Mouse (Mus musculus): ENCODE results near the gene Cdk14. TPM values are rescaled to one million over a fixed set of nuclear protein-coding genes. Genes with fewer than 3 reads are reported as not detected.

Cdk14 gene
- polyA plus RNA-seq, 2 experiments: 0.68 to 1.4 TPM

- Histone ChIP-seq H3K4me2 (ENCODE audit: low read depth) (no peak overlapping the region), H3K36me3 (replicated peaks; ENCODE audit: control insufficient read depth, insufficient read depth, low read depth) (no peaks in the 10 kb centered on the region), H3K4me1 (replicated peaks; ENCODE audit: control insufficient read depth in 2 of 2, insufficient read depth in 2 of 2, low read length in 1 of 2) (no peaks in the 10 kb centered on the region), H3K27ac (no peak overlapping the region), H3K27me3 (ENCODE audit: control insufficient read depth, insufficient read depth, low read length) (no peaks in the 10 kb centered on the region), H3K9ac (replicated peaks) (no peak overlapping the region), H3K9me3 (ENCODE audit: control insufficient read depth, low read length) (no peaks in the 10 kb centered on the region), H3K4me3 (ENCODE audit: insufficient read depth in 1 of 2, low read depth in 2 of 2, low read length in 2 of 2) (no peak overlapping the region)
- TF ChIP-seq EP300 (IDR thresholded peaks at IDR 0.05; ENCODE audit: low read depth) (no peak), CTCF (IDR thresholded peaks at IDR 0.05; ENCODE audit: low read depth) (no peak)
- DNase-seq (ENCODE audit: low read depth in 3 of 3, low spot score in 3 of 3) (no peak), ATAC-seq (ENCODE audit: insufficient read depth) (no peak)
- 68% methylated on average over 7 of the region's 7 CpGs for WGBS (ENCODE audit: insufficient replicate concordance)
Observed at GRCm38 (mm10) chr5:5092736-5093135, 327.4 kb downstream of the Cdk14 start.

- Histone ChIP-seq H3K9me3 (ENCODE audit: control insufficient read depth, low read length) (no peaks in the 10 kb centered on the region), H3K27me3 (ENCODE audit: control insufficient read depth, insufficient read depth, low read length) (no peaks in the 10 kb centered on the region), H3K4me2 (ENCODE audit: low read depth) (no peak overlapping the region), H3K9ac (replicated peaks) (no peak overlapping the region), H3K36me3 (replicated peaks; ENCODE audit: control insufficient read depth, insufficient read depth, low read depth) (no peaks in the 10 kb centered on the region), H3K4me3 (ENCODE audit: insufficient read depth in 1 of 2, low read depth in 2 of 2, low read length in 2 of 2) (no peak overlapping the region), H3K4me1 (replicated peaks; ENCODE audit: control insufficient read depth in 2 of 2, insufficient read depth in 2 of 2, low read length in 1 of 2) (no peaks in the 10 kb centered on the region), H3K27ac (no peak overlapping the region)
- DNase-seq (ENCODE audit: low read depth in 3 of 3, low spot score in 3 of 3) (no peak), ATAC-seq (ENCODE audit: insufficient read depth) (no peak)
- TF ChIP-seq CTCF (IDR thresholded peaks at IDR 0.05; ENCODE audit: low read depth) (no peak), EP300 (IDR thresholded peaks at IDR 0.05; ENCODE audit: low read depth) (no peak)
- 8% methylated on average over 1 of the region's 1 CpGs for WGBS (ENCODE audit: insufficient replicate concordance)
Observed at GRCm38 (mm10) chr5:5071526-5071925, 348.6 kb downstream of the Cdk14 start.

GRCm38 (mm10) chr5:5064686-5065085 is 355.4 kb downstream of the Cdk14 start:
- no peaks in the 10 kb centered on the region for H3K27me3 ChIP-seq (ENCODE audit: control insufficient read depth, insufficient read depth, low read length)
- H3K36me3 ChIP-seq (replicated peaks; ENCODE audit: control insufficient read depth, insufficient read depth, low read depth): no peaks in the 10 kb centered on the region

GRCm38 (mm10) chr5:5056102-5056883 is 363.8 kb downstream of the Cdk14 start:
- Histone ChIP-seq H3K27me3 (ENCODE audit: control insufficient read depth, insufficient read depth, low read length) (no peaks in the 10 kb centered on the region), H3K4me1 (replicated peaks; ENCODE audit: control insufficient read depth in 2 of 2, insufficient read depth in 2 of 2, low read length in 1 of 2) (no peaks in the 10 kb centered on the region), H3K4me2 (ENCODE audit: low read depth) (no peak overlapping the region), H3K9me3 (ENCODE audit: control insufficient read depth, low read length) (no peaks in the 10 kb centered on the region), H3K9ac (replicated peaks) (no peak overlapping the region), H3K27ac (no peak overlapping the region), H3K36me3 (replicated peaks; ENCODE audit: control insufficient read depth, insufficient read depth, low read depth) (no peaks in the 10 kb centered on the region), H3K4me3 (ENCODE audit: insufficient read depth in 1 of 2, low read depth in 2 of 2, low read length in 2 of 2) (no peak overlapping the region)
- no peak for TF ChIP-seq CTCF (IDR thresholded peaks at IDR 0.05; ENCODE audit: low read depth)
- TF ChIP-seq EP300 (IDR thresholded peaks at IDR 0.05; ENCODE audit: low read depth): no peak
- no peak for DNase-seq (ENCODE audit: low read depth in 3 of 3, low spot score in 3 of 3)
- 13% methylated on average over 4 of the region's 4 CpGs for WGBS (ENCODE audit: insufficient replicate concordance)
- no peak for ATAC-seq (ENCODE audit: insufficient read depth)

More at GRCm38 (mm10) chr5:5064686-5065085, 355.4 kb downstream of the Cdk14 start:
- H3K9ac ChIP-seq (replicated peaks): no peak overlapping the region
- H3K9me3 ChIP-seq (ENCODE audit: control insufficient read depth, low read length): no peaks in the 10 kb centered on the region
- no peak overlapping the region for H3K4me2 ChIP-seq (ENCODE audit: low read depth)
- no peak overlapping the region for H3K4me3 ChIP-seq (ENCODE audit: insufficient read depth in 1 of 2, low read depth in 2 of 2, low read length in 2 of 2)
- no peak for DNase-seq (ENCODE audit: low read depth in 3 of 3, low spot score in 3 of 3)
- H3K27ac ChIP-seq: no peak overlapping the region
- WGBS (ENCODE audit: insufficient replicate concordance): 72% methylated on average over 3 of the region's 3 CpGs
- H3K4me1 ChIP-seq (replicated peaks; ENCODE audit: control insufficient read depth in 2 of 2, insufficient read depth in 2 of 2, low read length in 1 of 2): no peaks in the 10 kb centered on the region
- TF ChIP-seq EP300 (IDR thresholded peaks at IDR 0.05; ENCODE audit: low read depth): no peak
- no peak for TF ChIP-seq CTCF (IDR thresholded peaks at IDR 0.05; ENCODE audit: low read depth)
- ATAC-seq (ENCODE audit: insufficient read depth): no peak

- Histone ChIP-seq H3K4me3 (ENCODE audit: insufficient read depth in 1 of 2, low read depth in 2 of 2, low read length in 2 of 2) (no peak overlapping the region), H3K9ac (replicated peaks) (no peak overlapping the region), H3K36me3 (replicated peaks; ENCODE audit: control insufficient read depth, insufficient read depth, low read depth) (no peaks in the 10 kb centered on the region), H3K4me1 (replicated peaks; ENCODE audit: control insufficient read depth in 2 of 2, insufficient read depth in 2 of 2, low read length in 1 of 2) (no peaks in the 10 kb centered on the region), H3K27ac (no peak overlapping the region), H3K27me3 (ENCODE audit: control insufficient read depth, insufficient read depth, low read length) (no peaks in the 10 kb centered on the region), H3K9me3 (ENCODE audit: control insufficient read depth, low read length) (no peaks in the 10 kb centered on the region), H3K4me2 (ENCODE audit: low read depth) (no peak overlapping the region)
- ATAC-seq (ENCODE audit: insufficient read depth) (no peak), DNase-seq (ENCODE audit: low read depth in 3 of 3, low spot score in 3 of 3) (no peak)
- 47% methylated on average over 1 of the region's 1 CpGs for WGBS (ENCODE audit: insufficient replicate concordance)
- TF ChIP-seq EP300 (IDR thresholded peaks at IDR 0.05; ENCODE audit: low read depth): no peak
- TF ChIP-seq CTCF (IDR thresholded peaks at IDR 0.05; ENCODE audit: low read depth): no peak
Observed at GRCm38 (mm10) chr5:5055494-5055893, 364.6 kb downstream of the Cdk14 start.
